Mouse (Mus musculus) urinary bladder, postnatal 25 days (tissue): ENCODE measurements around the gene Tarbp2.
A peak's percentile ranks its signal among the peaks of the same experiment; 100 is the strongest.

Experiments used
- DNase-seq: peaks from one replicate; pipeline ENCODE4 v3.0.0; 2022; ENCODE audit warnings: low spot score

Gene Tarbp2

GRCm38 (mm10) chr15:102505770-102506463 is 12.1 kb upstream of the Tarbp2 start:
- no peak for DNase-seq

- DNase-seq = no peak
These were observed 11.5 kb upstream of the Tarbp2 start for GRCm38 (mm10) chr15:102506464-102506830.

GRCm38 (mm10) chr15:102506864-102507263 is 11.1 kb upstream of the Tarbp2 start:
- DNase-seq = no peak

- DNase-seq = no peak
These were observed 10.4 kb upstream of the Tarbp2 start for GRCm38 (mm10) chr15:102507561-102507960.

- no peak for DNase-seq
These were observed 9.7 kb upstream of the Tarbp2 start for GRCm38 (mm10) chr15:102508336-102508735.

GRCm38 (mm10) chr15:102510110-102510509 is 7.9 kb upstream of the Tarbp2 start:
- no peak for DNase-seq

- DNase-seq = peak; percentile 75
These were observed 7.3 kb upstream of the Tarbp2 start for GRCm38 (mm10) chr15:102510590-102511284.

GRCm38 (mm10) chr15:102511285-102511833 is 6.6 kb upstream of the Tarbp2 start:
- DNase-seq = no peak

GRCm38 (mm10) chr15:102512010-102512409 is 6.0 kb upstream of the Tarbp2 start:
- no peak for DNase-seq

- DNase-seq = no peak
These were observed 5.5 kb upstream of the Tarbp2 start for GRCm38 (mm10) chr15:102512471-102512870.

- no peak for DNase-seq
These were observed 5.0 kb upstream of the Tarbp2 start for GRCm38 (mm10) chr15:102513004-102513403.

GRCm38 (mm10) chr15:102515261-102515660 is 2.7 kb upstream of the Tarbp2 start:
- DNase-seq = no peak

GRCm38 (mm10) chr15:102515791-102516190 is 2.2 kb upstream of the Tarbp2 start:
- no peak for DNase-seq

- no peak for DNase-seq
These were observed 1.7 kb upstream of the Tarbp2 start for GRCm38 (mm10) chr15:102516293-102516692.

GRCm38 (mm10) chr15:102516728-102517404 is 1.1 kb upstream of the Tarbp2 start, which contains the start of gene Map3k12:
TSS of gene Map3k12 (minus strand) at chr15:102517064.
- DNase-seq = peak; percentile 58

- no peak for DNase-seq
These were observed 389 bp upstream of the Tarbp2 start for GRCm38 (mm10) chr15:102517631-102517975.

- DNase-seq = no peak
These were observed 838 bp downstream of the Tarbp2 start for GRCm38 (mm10) chr15:102518859-102519201.

- DNase-seq = no peak
These were observed 1.5 kb downstream of the Tarbp2 start for GRCm38 (mm10) chr15:102519211-102520141.

GRCm38 (mm10) chr15:102520416-102520815 is 2.4 kb downstream of the Tarbp2 start:
- DNase-seq = no peak

- no peak for DNase-seq
These were observed 3.5 kb downstream of the Tarbp2 start for GRCm38 (mm10) chr15:102521480-102521879.

GRCm38 (mm10) chr15:102524892-102525485 is 7.0 kb downstream of the Tarbp2 start, which contains the start of gene Npff:
TSS of gene Npff (minus strand) at chr15:102524942.
- peak; percentile 71 for DNase-seq
